Mouse (Mus musculus): ENCODE measurements around the gene Tnni3. TPM values are rescaled to one million over a fixed set of nuclear protein-coding genes. Genes with fewer than 3 reads are reported as not detected.

Gene Tnni3
- polyA plus RNA-seq, 1 experiment from 2014 or later: 1.8 TPM

DNA sequence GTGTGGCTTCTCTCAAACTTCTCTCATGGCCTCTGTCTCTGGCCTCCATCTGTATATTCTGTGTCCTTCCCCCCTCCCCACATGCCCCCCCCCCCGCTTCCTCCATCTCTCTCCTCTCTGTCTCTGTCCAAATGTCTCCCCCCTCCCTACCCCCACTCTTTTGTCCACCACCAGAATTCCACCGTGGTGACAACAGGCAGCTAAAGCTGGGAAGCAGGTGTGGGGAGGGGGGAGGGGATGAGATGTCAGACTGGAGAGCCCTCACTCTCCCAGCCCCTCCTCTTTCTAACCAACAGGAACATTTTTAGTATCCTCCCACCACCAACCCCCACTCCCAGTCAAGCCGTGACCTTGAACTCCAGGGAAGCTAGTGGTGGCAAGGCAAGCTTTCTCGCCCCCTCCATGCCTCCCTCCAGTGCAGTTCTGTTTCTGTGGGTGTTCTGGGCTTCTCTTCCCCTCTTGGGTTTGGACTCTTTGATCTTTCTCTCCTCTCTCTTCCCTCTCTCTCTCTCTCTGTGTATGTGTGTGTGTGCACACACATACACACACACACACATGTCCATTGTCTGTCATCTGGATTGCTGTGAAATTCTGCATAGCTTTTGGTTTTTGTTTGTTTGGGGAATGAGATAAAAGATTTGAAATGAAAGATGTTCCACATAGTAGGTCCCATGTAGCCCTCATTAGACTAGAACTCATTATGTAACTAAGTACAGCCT is 7.5 kb downstream of the Tnni3 start, which contains the start of gene Tnnt1:
Gene Tnnt1, minus strand, starts transcription at position 51 of the 719 bp plus-strand sequence.
- Histone ChIP-seq H3K27me3 (no peaks in the 10 kb centered on the region), H3K4me3 (no peak within 1 kb of the TSS), H3K27ac (replicated peaks) (no peak within 1 kb of the TSS), H3K9me3 (no peaks in the 10 kb centered on the region), H3K4me1 (peaks cover 8% of the 10 kb centered on the region; the same call in 1 of the 2 replicates), H3K9ac (replicated peaks) (no peak within 1 kb of the TSS), H3K36me3 (no peaks in the 10 kb centered on the region), H3K4me2 (replicated peaks) (no peak within 1 kb of the TSS)
- ATAC-seq (replicated peaks): no peak
- WGBS: 20% methylated on average over 4 of the region's 4 CpGs

- H3K9ac ChIP-seq (replicated peaks): no peak overlapping the region
- H3K4me3 ChIP-seq: no peak overlapping the region
- H3K27me3 ChIP-seq: no peaks in the 10 kb centered on the region
- no peaks in the 10 kb centered on the region for H3K36me3 ChIP-seq
- no peak for ATAC-seq (replicated peaks)
- H3K4me1 ChIP-seq: 0 out of 2 replicates have a peak, but pooled peaks cover 2% of the 10 kb centered on the region
- H3K4me2 ChIP-seq (replicated peaks): no peak overlapping the region
- no peaks in the 10 kb centered on the region for H3K9me3 ChIP-seq
- no peak overlapping the region for H3K27ac ChIP-seq (replicated peaks)
- 64% methylated on average over 6 of the region's 6 CpGs for WGBS
These were observed 8.2 kb downstream of the Tnni3 start for GRCm38 (mm10) chr7:4515853-4516252.

DNA sequence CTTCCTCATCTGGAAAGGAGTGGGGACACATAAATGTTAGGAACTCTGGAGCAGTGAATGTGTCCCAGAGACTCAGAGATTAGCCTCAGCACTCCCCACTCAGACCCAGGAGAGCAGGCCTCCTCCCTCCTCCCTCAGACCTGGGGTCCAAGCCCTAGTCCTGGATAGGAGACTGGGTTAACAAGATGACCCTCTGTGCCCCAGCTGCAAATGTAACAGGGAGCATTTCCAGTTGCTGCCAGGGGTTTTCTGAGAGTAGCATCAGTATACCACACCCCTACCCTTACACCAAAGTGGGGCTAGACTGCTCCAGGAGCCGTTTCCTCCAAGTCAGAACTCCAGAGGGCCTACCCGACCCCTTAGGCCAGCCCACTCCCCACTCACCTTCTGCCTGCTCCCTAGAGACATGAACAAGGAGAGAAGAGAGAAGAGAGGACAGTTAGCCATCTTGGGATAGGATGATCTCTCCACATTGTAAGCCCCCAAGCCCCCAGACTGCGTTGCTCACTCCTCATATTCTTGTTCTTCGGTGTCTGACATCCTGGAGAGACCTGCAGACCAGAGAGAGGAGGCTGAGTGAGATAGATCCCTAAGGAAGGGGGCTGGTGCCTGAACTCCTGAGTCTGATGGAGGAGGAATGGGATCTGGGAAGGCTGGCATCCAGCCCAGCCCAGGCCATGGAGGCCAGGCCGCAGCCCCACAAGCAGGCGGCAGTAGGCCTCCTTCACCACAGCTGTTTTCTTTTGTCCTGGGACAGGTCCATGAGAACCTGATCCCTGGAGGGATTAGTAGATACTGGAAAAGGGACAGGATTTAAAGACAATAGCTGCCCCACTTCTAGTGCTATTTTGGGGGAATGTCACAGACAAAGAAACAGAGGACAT is 10.0 kb downstream of the Tnni3 start:
- no peak for ATAC-seq (replicated peaks)
- H3K27ac ChIP-seq (replicated peaks): no peak overlapping the region

GRCm38 (mm10) chr7:4513236-4513635 is 10.8 kb downstream of the Tnni3 start:
- H3K4me1 ChIP-seq: 0 out of 2 replicates have a peak, but pooled peaks cover 5% of the 10 kb centered on the region
- no peaks in the 10 kb centered on the region for H3K27me3 ChIP-seq
- no peak for ATAC-seq (replicated peaks)
- no peaks in the 10 kb centered on the region for H3K9me3 ChIP-seq
- H3K4me2 ChIP-seq (replicated peaks): no peak overlapping the region
- 31% methylated on average over 13 of the region's 13 CpGs for WGBS
- H3K4me3 ChIP-seq: no peak overlapping the region
- no peak overlapping the region for H3K9ac ChIP-seq (replicated peaks)
- no peaks in the 10 kb centered on the region for H3K36me3 ChIP-seq
- no peak overlapping the region for H3K27ac ChIP-seq (replicated peaks)

More for the DNA sequence above, 10.0 kb downstream of the Tnni3 start:
- no peak overlapping the region for H3K9ac ChIP-seq (replicated peaks)
- 0 out of 2 replicates have a peak, but pooled peaks cover 5% of the 10 kb centered on the region for H3K4me1 ChIP-seq
- H3K4me2 ChIP-seq (replicated peaks): no peak overlapping the region
- WGBS: 48% methylated on average over 6 of the region's 6 CpGs
- H3K4me3 ChIP-seq: no peak overlapping the region
- H3K27me3 ChIP-seq: no peaks in the 10 kb centered on the region
- no peaks in the 10 kb centered on the region for H3K9me3 ChIP-seq
- H3K36me3 ChIP-seq: no peaks in the 10 kb centered on the region

DNA sequence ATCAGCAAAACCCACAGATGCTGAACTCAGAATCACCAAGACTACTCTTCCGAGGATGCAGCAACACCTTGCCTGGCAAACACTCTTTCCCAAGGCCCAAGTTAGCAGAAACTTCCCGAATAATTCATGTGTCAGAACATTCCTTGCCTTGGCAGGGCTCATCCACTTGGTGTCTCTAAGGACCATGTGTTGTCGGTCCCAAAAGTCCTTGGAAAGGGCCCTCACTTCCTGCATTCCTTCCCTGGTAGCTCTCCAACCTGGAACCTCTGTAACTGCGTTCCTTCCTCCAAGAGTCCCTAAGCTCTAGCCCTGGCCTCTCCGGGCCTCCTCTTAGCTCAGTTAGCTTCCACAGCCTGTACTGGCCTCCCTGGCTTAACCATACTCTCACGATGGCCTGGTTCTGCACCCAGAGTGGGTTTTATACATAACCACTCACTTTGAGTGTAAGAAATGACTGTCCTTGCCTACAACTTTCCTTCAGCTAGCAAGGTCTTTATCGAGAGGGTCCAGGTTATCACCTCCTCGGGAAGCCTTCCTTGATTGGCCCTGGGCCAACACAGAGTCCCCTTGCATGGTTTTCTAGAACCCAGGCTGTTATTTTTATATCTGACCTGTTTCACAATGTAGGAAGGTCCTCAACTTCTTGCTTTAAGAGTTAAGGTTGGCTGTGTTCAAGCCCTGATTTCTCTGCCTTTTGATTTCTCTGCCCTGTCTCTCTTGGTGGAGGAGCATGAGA is 12.4 kb downstream of the Tnni3 start:
- H3K9ac ChIP-seq (replicated peaks): no peak overlapping the region
- 0 out of 2 replicates have a peak, but pooled peaks cover 5% of the 10 kb centered on the region for H3K4me1 ChIP-seq
- H3K36me3 ChIP-seq: no peaks in the 10 kb centered on the region
- WGBS: 83% methylated on average over 8 of the region's 8 CpGs
- H3K4me2 ChIP-seq (replicated peaks): no peak overlapping the region
- ATAC-seq (replicated peaks): no peak
- no peaks in the 10 kb centered on the region for H3K9me3 ChIP-seq
- H3K27me3 ChIP-seq: no peaks in the 10 kb centered on the region
- H3K4me3 ChIP-seq: no peak overlapping the region
- no peak overlapping the region for H3K27ac ChIP-seq (replicated peaks)

DNA sequence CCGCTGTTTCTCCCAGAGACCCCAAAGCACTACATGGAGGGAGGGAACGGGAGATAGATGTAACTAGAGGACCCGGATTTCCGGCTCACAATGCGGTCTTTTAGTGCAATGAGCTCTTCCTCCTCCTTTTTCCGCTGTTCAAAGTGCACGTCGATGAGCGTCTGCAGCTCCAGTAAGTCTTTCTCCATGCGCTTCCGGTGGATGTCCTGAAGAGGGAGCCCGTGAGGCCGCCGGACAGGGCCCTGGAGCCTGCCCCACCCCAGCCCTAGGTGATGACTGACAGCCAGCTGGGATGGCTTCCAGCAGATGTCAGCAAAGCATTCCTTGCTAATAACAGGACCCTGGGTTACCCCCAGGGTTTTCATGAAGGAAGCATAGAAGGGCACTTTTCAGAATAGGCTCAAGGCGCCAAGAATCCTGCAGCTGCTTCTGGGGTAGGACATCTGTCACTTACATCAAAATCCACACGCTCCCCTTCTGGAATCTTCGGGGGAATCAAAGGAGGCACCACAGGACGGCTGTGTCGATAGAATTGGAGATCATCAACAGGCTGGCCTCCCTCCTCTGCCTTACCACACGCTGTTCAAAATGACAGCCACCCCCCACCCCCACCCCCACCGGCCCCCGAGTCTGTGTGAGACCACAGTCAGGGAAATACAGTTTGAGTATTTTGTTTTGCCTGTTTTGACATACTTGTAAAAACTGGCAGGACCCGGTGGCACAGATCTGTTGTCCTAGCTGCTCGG is 14.0 kb downstream of the Tnni3 start:
- Histone ChIP-seq H3K36me3 (no peaks in the 10 kb centered on the region), H3K27me3 (no peaks in the 10 kb centered on the region), H3K4me2 (replicated peaks) (no peak overlapping the region), H3K27ac (replicated peaks) (no peak overlapping the region), H3K4me3 (no peak overlapping the region), H3K4me1 (0 out of 2 replicates have a peak, but pooled peaks cover 5% of the 10 kb centered on the region), H3K9me3 (no peaks in the 10 kb centered on the region), H3K9ac (replicated peaks) (no peak overlapping the region)
- 13% methylated on average over 24 of the region's 24 CpGs for WGBS
- peak; percentile 70 for ATAC-seq (replicated peaks)

DNA sequence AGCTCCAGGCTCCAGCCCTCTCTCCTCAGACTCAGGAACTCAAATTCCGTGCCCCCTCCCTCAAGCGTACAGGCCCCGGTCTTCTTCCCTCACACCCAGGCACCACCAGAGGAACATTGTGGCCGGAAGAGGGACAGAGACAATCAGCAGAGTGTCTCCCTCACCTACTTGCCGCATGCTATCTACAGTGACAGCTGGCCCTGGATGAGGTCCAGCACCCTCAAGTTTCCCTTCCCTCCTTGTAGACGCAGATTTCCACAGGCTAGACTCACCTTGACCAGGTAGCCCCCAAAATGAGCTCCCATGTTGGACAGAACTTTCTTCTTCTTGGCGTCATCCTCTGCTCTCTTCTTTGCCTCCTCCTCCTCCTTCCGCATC is 15.3 kb downstream of the Tnni3 start:
- Histone ChIP-seq H3K9me3 (no peaks in the 10 kb centered on the region), H3K4me3 (no peak overlapping the region), H3K27ac (replicated peaks) (no peak overlapping the region), H3K9ac (replicated peaks) (no peak overlapping the region), H3K4me1 (0 out of 2 replicates have a peak, but pooled peaks cover 5% of the 10 kb centered on the region), H3K4me2 (replicated peaks) (no peak overlapping the region), H3K36me3 (no peaks in the 10 kb centered on the region), H3K27me3 (no peaks in the 10 kb centered on the region)
- ATAC-seq (replicated peaks): no peak
- 91% methylated on average over 8 of the region's 8 CpGs for WGBS

DNA sequence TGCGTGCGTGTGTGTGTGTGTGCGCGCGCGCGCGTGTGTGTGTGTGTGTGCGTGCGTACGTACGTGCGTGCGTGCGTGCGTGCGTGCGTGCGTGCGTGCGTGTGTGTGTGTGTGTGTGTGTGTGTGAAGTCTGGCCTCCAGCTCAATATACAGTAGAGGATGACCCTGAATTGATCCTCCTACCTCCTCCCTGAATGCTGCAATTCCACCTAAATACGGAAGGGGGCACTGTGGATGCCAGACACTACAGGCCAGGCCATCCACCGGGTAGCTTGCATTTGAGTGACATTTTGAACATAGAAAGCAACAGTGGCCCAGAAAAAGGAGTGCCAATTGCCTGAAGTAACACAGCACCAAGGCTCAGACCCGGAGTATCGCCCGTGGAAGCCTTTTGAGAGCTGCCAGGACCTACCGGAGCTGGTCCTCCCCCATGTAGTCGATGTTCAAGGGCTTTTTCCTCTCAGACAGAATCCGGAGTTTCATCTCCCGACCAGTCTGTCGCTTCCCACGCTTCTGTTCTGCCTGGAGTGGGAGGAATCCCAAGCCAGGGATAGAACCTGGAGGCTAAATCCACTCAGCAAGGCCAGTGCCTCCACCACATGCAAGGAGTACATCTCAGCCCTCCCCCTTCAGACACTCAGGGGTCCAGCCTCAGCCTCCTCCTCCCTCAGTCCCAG is 15.8 kb downstream of the Tnni3 start:
- H3K9me3 ChIP-seq: no peaks in the 10 kb centered on the region
- H3K27me3 ChIP-seq: no peaks in the 10 kb centered on the region
- WGBS: 80% methylated on average over 32 of the region's 32 CpGs
- H3K4me2 ChIP-seq (replicated peaks): no peak overlapping the region
- no peak overlapping the region for H3K27ac ChIP-seq (replicated peaks)
- H3K9ac ChIP-seq (replicated peaks): no peak overlapping the region
- 0 out of 2 replicates have a peak, but pooled peaks cover 5% of the 10 kb centered on the region for H3K4me1 ChIP-seq
- H3K4me3 ChIP-seq: no peak overlapping the region
- ATAC-seq (replicated peaks): no peak
- H3K36me3 ChIP-seq: no peaks in the 10 kb centered on the region

- WGBS: 68% methylated on average over 4 of the region's 4 CpGs
- no peak overlapping the region for H3K27ac ChIP-seq (replicated peaks)
- peaks cover 10% of the 10 kb centered on the region for H3K4me1 ChIP-seq
- H3K4me2 ChIP-seq (replicated peaks): no peak overlapping the region
- no peaks in the 10 kb centered on the region for H3K9me3 ChIP-seq
- H3K9ac ChIP-seq (replicated peaks): no peak overlapping the region
- H3K27me3 ChIP-seq: no peaks in the 10 kb centered on the region
- no peak for ATAC-seq (replicated peaks)
- no peak overlapping the region for H3K4me3 ChIP-seq
- no peaks in the 10 kb centered on the region for H3K36me3 ChIP-seq
These were observed 16.8 kb downstream of the Tnni3 start for GRCm38 (mm10) chr7:4507220-4507619.

GRCm38 (mm10) chr7:4504646-4505435 is 19.2 kb downstream of the Tnni3 start:
- Histone ChIP-seq H3K27ac (replicated peaks) (no peak overlapping the region), H3K9me3 (no peaks in the 10 kb centered on the region), H3K4me1 (peaks cover 18% of the 10 kb centered on the region), H3K4me2 (replicated peaks) (no peak overlapping the region), H3K4me3 (no peak overlapping the region), H3K27me3 (no peaks in the 10 kb centered on the region), H3K9ac (replicated peaks) (no peak overlapping the region), H3K36me3 (no peaks in the 10 kb centered on the region)
- WGBS: 68% methylated on average over 11 of the region's 11 CpGs
- ATAC-seq (replicated peaks): no peak
